Mouse (Mus musculus) embryonic fibroblast, embryonic 13.5 days (primary cell): ENCODE data around the gene Mrpl53.

Experiments used
- CTCF ChIP-seq: IDR thresholded peaks from 2 replicates; pipeline ENCODE4 v1.5.1; 2011; ENCODE audit warnings: mild to moderate bottlenecking, control low read depth, low read length, moderate library complexity, borderline replicate concordance; ENCODE audit not compliant: insufficient read depth
- POLR2A ChIP-seq: IDR thresholded peaks from 2 replicates; pipeline ENCODE4 v1.6.1; 2011; ENCODE audit warnings: low read depth, mild to moderate bottlenecking, control low read depth, low read length, moderate library complexity

- no peak for TF ChIP-seq CTCF
- no peak for TF ChIP-seq POLR2A
Observed at GRCm38 (mm10) chr6:83151721-83152120, 42.9 kb downstream of the Mrpl53 start.
